Mouse (Mus musculus) thymus, adult 2 months (tissue): ENCODE results near the gene Lef1. TPM values are rescaled to one million over a fixed set of nuclear protein-coding genes. Genes with fewer than 3 reads are reported as not detected.

Experiments used
- DNase-seq: peaks from one replicate; pipeline ENCODE4 v3.0.0; 2021
- H3K27ac ChIP-seq: fragments of 200-500 bp; 2 replicates; pipeline ENCODE4 v1.5.1; 2012; ENCODE audit warnings: low read length, control low read depth; ENCODE audit not compliant: control insufficient read depth, insufficient read depth
- H3K27me3 ChIP-seq: fragments of 200-500 bp; 2 replicates; pipeline ENCODE4 v1.6.1; 2012; ENCODE audit warnings: mild to moderate bottlenecking, low read length, moderate library complexity, mixed read lengths; ENCODE audit not compliant: control insufficient read depth, insufficient read depth
- H3K36me3 ChIP-seq: fragments of 200-500 bp; 2 replicates; pipeline ENCODE4 v1.6.1; 2012; ENCODE audit warnings: mild to moderate bottlenecking, low read length, moderate library complexity; ENCODE audit not compliant: control insufficient read depth, insufficient read depth
- H3K4me1 ChIP-seq: fragments of 200-500 bp; replicated peaks from 2 replicates; pipeline ENCODE4 v1.6.1; 2012; ENCODE audit warnings: low read length; ENCODE audit not compliant: control insufficient read depth, insufficient read depth
- H3K4me3 ChIP-seq: fragments of 200-500 bp; 2 replicates; pipeline ENCODE4 v1.5.1; 2012; ENCODE audit warnings: mild to moderate bottlenecking, low read length, control low read depth, moderate library complexity; ENCODE audit not compliant: control insufficient read depth, insufficient read depth
- CTCF ChIP-seq: fragments of 200-500 bp; IDR thresholded peaks from 2 replicates; pipeline ENCODE4 v1.5.1; 2012; ENCODE audit warnings: mild to moderate bottlenecking, control low read depth, low read length, moderate library complexity, borderline replicate concordance; ENCODE audit not compliant: control insufficient read depth, poor library complexity, insufficient read depth; ENCODE audit errors: extremely low read depth
- POLR2A ChIP-seq: fragments of 200-500 bp; IDR thresholded peaks from 2 replicates; pipeline ENCODE4 v1.6.1; 2012; ENCODE audit warnings: mild to moderate bottlenecking, low read length, control low read depth, moderate library complexity; ENCODE audit not compliant: control insufficient read depth, poor library complexity, insufficient read depth; ENCODE audit errors: extremely low read depth
- WGBS: fragments of 180-500 bp; shearing (Covaris S2); methylation state at CpG from one replicate; pipeline ENCODE4 v1.1.7; 2018; 5-methylcytosine and 5-hydroxymethylcytosine counted together
- polyA plus RNA-seq: library from polyadenylated mRNA; depleted of rRNA; stranded (reverse); fragments of >200 nt; gene quantifications from 2 replicates; pipeline ENCODE4 v1.2.3, GENCODE M21; 2012

The Lef1 gene
- polyA plus RNA-seq, 1 experiment = 279 TPM

- Histone ChIP-seq H3K4me1 (peaks cover 11% of the 10 kb centered on the region), H3K4me3 (no peak overlapping the region), H3K27me3 (no peaks in the 10 kb centered on the region), H3K27ac (no peak overlapping the region), H3K36me3 (peaks cover 23% of the 10 kb centered on the region)
- WGBS = 84% methylated on average over 2 of the region's 2 CpGs
- TF ChIP-seq CTCF = no peak
- TF ChIP-seq POLR2A = no peak
- no peak for DNase-seq
Observed at GRCm38 (mm10) chr3:131144250-131144649, 34.0 kb downstream of the Lef1 start.

GRCm38 (mm10) chr3:131152921-131153320 lies 42.6 kb downstream of the Lef1 start:
- 93% methylated on average over 4 of the region's 4 CpGs for WGBS
- DNase-seq = no peak
- H3K27ac ChIP-seq = no peak overlapping the region

GRCm38 (mm10) chr3:131153896-131154295 lies 43.6 kb downstream of the Lef1 start:
- no peak overlapping the region for H3K27ac ChIP-seq
- WGBS = 41% methylated on average over 4 of the region's 4 CpGs
- peak; percentile 47 for DNase-seq

More at GRCm38 (mm10) chr3:131152921-131153320, 42.6 kb downstream of the Lef1 start:
- TF ChIP-seq POLR2A = no peak
- TF ChIP-seq CTCF = no peak
- Histone ChIP-seq H3K4me1 (peaks cover 42% of the 10 kb centered on the region), H3K36me3 (no peaks in the 10 kb centered on the region), H3K27me3 (no peaks in the 10 kb centered on the region), H3K4me3 (no peak overlapping the region)

GRCm38 (mm10) chr3:131154576-131154975 lies 44.3 kb downstream of the Lef1 start:
- TF ChIP-seq CTCF (no peak), POLR2A (no peak)
- WGBS = 82% methylated on average over 9 of the region's 9 CpGs
- Histone ChIP-seq H3K4me1 (peaks cover 54% of the 10 kb centered on the region), H3K27ac (peak overlapping the region; percentile 65; the same call in 1 of the 2 replicates), H3K27me3 (no peaks in the 10 kb centered on the region), H3K36me3 (no peaks in the 10 kb centered on the region), H3K4me3 (no peak overlapping the region)
- DNase-seq = no peak

More at GRCm38 (mm10) chr3:131153896-131154295, 43.6 kb downstream of the Lef1 start:
- no peak overlapping the region for H3K4me3 ChIP-seq
- H3K27me3 ChIP-seq = no peaks in the 10 kb centered on the region
- peaks cover 49% of the 10 kb centered on the region for H3K4me1 ChIP-seq
- TF ChIP-seq CTCF (no peak), POLR2A (no peak)
- no peaks in the 10 kb centered on the region for H3K36me3 ChIP-seq

- Histone ChIP-seq H3K4me1 (peaks cover 59% of the 10 kb centered on the region), H3K4me3 (no peak overlapping the region), H3K36me3 (no peaks in the 10 kb centered on the region), H3K27me3 (no peaks in the 10 kb centered on the region), H3K27ac (peak overlapping the region; percentile 65)
- DNase-seq = no peak
- TF ChIP-seq CTCF = no peak
- 91% methylated on average over 7 of the region's 7 CpGs for WGBS
Observed at GRCm38 (mm10) chr3:131155066-131155465, 44.8 kb downstream of the Lef1 start.

- Histone ChIP-seq H3K27ac (peak overlapping the region; percentile 94), H3K27me3 (no peaks in the 10 kb centered on the region), H3K4me1 (peaks cover 64% of the 10 kb centered on the region), H3K4me3 (no peak overlapping the region), H3K36me3 (no peaks in the 10 kb centered on the region)
- no peak for TF ChIP-seq CTCF
- no peak for TF ChIP-seq POLR2A
- 75% methylated on average over 3 of the region's 3 CpGs for WGBS
- no peak for DNase-seq
Observed at GRCm38 (mm10) chr3:131155657-131156056, 45.4 kb downstream of the Lef1 start.

- Histone ChIP-seq H3K27me3 (no peaks in the 10 kb centered on the region), H3K36me3 (no peaks in the 10 kb centered on the region), H3K4me3 (peak overlapping the region; percentile 10; the same call in 1 of the 2 replicates), H3K27ac (peak overlapping the region; percentile 94), H3K4me1 (peaks cover 70% of the 10 kb centered on the region)
- peak; percentile 63 for DNase-seq
- 39% methylated on average over 11 of the region's 11 CpGs for WGBS
- TF ChIP-seq CTCF (peak; percentile 45; the same call in 1 of the 2 replicates), POLR2A (peak; percentile 40; the same call in 1 of the 2 replicates)
Observed at GRCm38 (mm10) chr3:131156377-131156776, 46.1 kb downstream of the Lef1 start.
